Mouse (Mus musculus) embryonic stem cell, embryonic (primary cell): ENCODE results near the gene Cblc.

Experiments used
- CTCF ChIA-PET, 4 experiments: fragments of 300-600 bp in 2 of 4; fragments of 350-600 bp in 2 of 4; sonication (Branson Sonifier 250); formaldehyde crosslinking; loops; one replicate each; lab custom pipeline; 2022; ENCODE audit warnings: inconsistent platforms in 2 of 4; lab: Charles Lee
- POLR2A ChIA-PET, 4 experiments: fragments of 300-600 bp in 2 of 4; fragments of 350-600 bp in 2 of 4; sonication (Branson Sonifier 250); formaldehyde crosslinking; loops; one replicate each; lab custom pipeline; 2022; ENCODE audit warnings: antibody characterized with exemption in 4 of 4, inconsistent platforms in 1 of 4; lab: Charles Lee

Gene Cblc

DNA sequence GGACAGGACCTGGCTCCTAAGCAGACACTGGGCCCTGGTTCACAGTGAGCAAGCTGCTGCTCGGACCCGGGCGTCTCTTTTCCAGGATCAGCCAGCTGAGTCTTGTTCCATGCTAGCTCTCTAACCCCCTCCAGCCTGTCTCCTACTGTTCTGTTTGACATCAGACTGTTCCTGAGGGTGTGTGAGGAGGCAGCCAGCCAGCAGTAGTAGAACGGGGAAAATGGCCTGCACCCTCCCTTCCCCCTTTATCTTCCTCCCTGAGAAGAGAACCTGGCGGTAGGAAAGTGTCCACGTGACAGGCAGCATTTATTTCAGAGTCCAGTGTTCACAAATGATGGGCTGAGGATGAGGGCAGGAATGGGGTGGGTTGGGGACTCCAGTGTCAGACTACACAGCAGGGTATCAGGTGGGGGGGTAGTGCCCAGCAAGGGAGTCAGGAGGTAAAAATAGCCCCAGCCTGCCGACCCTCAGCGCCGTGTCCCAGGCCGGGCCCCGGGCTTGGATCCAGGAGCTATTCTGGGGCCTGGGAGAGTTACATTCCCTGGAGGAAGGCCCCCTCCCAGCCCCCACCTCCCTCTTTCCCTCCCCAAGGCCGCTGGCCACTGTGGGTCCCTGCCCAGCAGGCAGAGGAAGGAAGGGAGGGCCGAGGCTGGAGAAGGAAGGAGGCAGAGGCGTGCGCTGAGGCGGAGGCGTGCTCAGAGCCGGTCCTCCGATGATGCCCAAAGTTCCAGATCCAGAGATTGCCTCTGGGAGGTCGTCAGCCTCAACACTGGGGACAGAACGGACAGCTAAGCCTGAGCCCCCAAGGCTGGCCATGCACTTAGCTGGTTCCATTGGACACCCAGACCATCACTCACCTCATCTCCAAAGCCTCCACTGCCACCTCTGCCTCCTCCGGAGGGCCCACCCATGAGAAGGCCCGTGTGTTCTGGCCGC is 40.5 kb downstream of the Cblc start:
- CTCF ChIA-PET = interaction anchor here in 3 of 4 experiments (0.6 to 4.4 kb wide), 16 partner anchors 9 to 137 kb away, joined by 3 to 30 read pairs (median 4); partner anchors contain the start of gene Cblc (in 1 of the 3)
- POLR2A ChIA-PET = interaction anchor here in 2 of 4 experiments (0.8 to 7.0 kb wide), 13 partner anchors 8 to 87 kb away, joined by 3 to 63 read pairs (median 5); partner anchors contain the start of genes Bcam (in 2 of the 2) and Tomm40 (in 1 of the 2)

- CTCF ChIA-PET = interaction anchor here (0.7 to 4.4 kb wide), 20 partner anchors 8 to 136 kb away, joined by 3 to 30 read pairs (median 4); partner anchors contain the start of gene Cblc (in 1 of the 4)
- POLR2A ChIA-PET = interaction anchor here (1.0 to 7.0 kb wide), 11 partner anchors 9 to 40 kb away, joined by 4 to 63 read pairs (median 5); partner anchors contain the start of genes Bcam (in 3 of the 4) and Tomm40 (in 1 of the 4)
Measured at GRCm38 (mm10) chr7:19755008-19755407, 41.6 kb downstream of the Cblc start.

DNA sequence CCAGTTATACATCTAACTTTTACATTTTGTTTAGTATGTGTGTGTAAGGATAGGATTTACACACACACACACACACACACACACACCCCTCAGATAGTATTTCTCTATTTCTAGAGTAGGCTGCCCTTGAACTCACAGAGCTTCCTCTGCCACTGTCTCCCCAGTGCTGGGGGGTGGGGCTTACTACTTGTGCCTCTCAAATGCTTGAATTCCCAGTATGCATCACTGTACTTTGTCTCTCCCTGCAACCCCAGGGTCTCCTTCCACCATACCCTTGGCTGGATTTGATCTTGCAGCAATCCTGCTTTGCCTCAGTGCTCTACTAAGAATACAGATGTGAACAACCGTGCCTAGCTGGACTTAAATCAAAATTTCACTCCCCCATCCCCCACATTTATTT is 42.5 kb downstream of the Cblc start:
- ChIA-PET POLR2A (interaction anchor here (0.6 to 7.0 kb wide), 26 partner anchors 9 to 206 kb away, joined by 3 to 63 read pairs (median 4); partner anchors contain the start of genes Bcam (in 3 of the 4), Tomm40 (in 3 of the 4) and Cblc (in 1 of the 4)), CTCF (interaction anchor here (0.6 to 4.4 kb wide), 34 partner anchors 9 to 202 kb away, joined by 3 to 30 read pairs (median 4); partner anchors contain the start of genes Bcam (in 1 of the 4), Cblc (in 1 of the 4) and Tomm40 (in 1 of the 4))

DNA sequence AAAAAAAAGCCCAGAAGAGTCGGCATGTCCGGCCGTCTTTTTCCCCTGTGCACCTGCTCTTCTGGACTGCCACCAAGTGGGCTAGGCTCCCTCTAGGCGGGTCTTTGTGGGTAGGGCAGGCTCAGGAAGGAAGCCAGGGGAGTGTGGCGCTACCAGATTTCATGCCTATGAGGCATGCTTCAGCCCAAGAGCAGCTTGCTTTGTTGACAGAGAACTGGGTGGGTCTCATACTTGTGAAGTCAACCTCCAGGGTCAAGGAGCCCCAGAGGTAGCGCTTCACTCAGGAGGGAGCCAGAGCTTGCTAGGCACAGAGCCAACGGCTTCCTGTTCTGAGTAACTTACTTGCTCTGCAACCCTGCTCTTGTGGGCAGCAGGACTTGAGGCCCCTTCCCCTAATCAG is 43.0 kb downstream of the Cblc start:
- ChIA-PET CTCF (interaction anchor here (0.6 to 4.4 kb wide), 34 partner anchors 10 to 203 kb away, joined by 3 to 30 read pairs (median 5); partner anchors contain the start of genes Bcam (in 1 of the 4), Cblc (in 1 of the 4) and Tomm40 (in 1 of the 4)), POLR2A (interaction anchor here (0.6 to 7.0 kb wide), 27 partner anchors 8 to 206 kb away, joined by 3 to 63 read pairs (median 4); partner anchors contain the start of genes Bcam (in 3 of the 4), Tomm40 (in 2 of the 4) and Cblc (in 1 of the 4))

GRCm38 (mm10) chr7:19752652-19753051 is 44.0 kb downstream of the Cblc start:
- ChIA-PET CTCF (interaction anchor here in 3 of 4 experiments (0.8 to 4.4 kb wide), 15 partner anchors 11 to 119 kb away, joined by 3 to 30 read pairs (median 7); partner anchors contain the start of genes Cblc (in 1 of the 3) and Tomm40 (in 1 of the 3)), POLR2A (interaction anchor here in 3 of 4 experiments (0.6 to 7.0 kb wide), 14 partner anchors 10 to 62 kb away, joined by 3 to 63 read pairs (median 6); partner anchors contain the start of genes Bcam (in 2 of the 3) and Cblc (in 1 of the 3))

GRCm38 (mm10) chr7:19751070-19751383 is 45.6 kb downstream of the Cblc start:
- ChIA-PET CTCF (interaction anchor here (0.6 to 4.3 kb wide), 23 partner anchors 10 to 251 kb away, joined by 3 to 41 read pairs (median 5); partner anchors contain the start of genes Bcam (in 1 of the 4) and Tomm40 (in 1 of the 4)), POLR2A (interaction anchor here in 3 of 4 experiments (0.7 to 7.0 kb wide), 15 partner anchors 9 to 120 kb away, joined by 3 to 63 read pairs (median 5); partner anchors contain the start of genes Bcam (in 2 of the 3) and Clptm1 (in 1 of the 3))

- POLR2A ChIA-PET = interaction anchor here in 3 of 4 experiments (0.6 to 7.0 kb wide), 27 partner anchors 9 to 547 kb away, joined by 3 to 63 read pairs (median 4); partner anchors contain the start of genes Bcam (in 2 of the 3) and Apoe (in 1 of the 3)
- CTCF ChIA-PET = interaction anchor here (0.5 to 4.3 kb wide), 44 partner anchors 9 to 846 kb away, joined by 3 to 41 read pairs (median 4); partner anchors contain the start of genes Bcam (in 1 of the 4), Cblc (in 1 of the 4) and Tomm40 (in 1 of the 4)
Measured at GRCm38 (mm10) chr7:19750217-19751069, 46.2 kb downstream of the Cblc start, which contains the start of gene Nectin2. Gene Nectin2 (minus strand): TSS chr7:19750483.

DNA sequence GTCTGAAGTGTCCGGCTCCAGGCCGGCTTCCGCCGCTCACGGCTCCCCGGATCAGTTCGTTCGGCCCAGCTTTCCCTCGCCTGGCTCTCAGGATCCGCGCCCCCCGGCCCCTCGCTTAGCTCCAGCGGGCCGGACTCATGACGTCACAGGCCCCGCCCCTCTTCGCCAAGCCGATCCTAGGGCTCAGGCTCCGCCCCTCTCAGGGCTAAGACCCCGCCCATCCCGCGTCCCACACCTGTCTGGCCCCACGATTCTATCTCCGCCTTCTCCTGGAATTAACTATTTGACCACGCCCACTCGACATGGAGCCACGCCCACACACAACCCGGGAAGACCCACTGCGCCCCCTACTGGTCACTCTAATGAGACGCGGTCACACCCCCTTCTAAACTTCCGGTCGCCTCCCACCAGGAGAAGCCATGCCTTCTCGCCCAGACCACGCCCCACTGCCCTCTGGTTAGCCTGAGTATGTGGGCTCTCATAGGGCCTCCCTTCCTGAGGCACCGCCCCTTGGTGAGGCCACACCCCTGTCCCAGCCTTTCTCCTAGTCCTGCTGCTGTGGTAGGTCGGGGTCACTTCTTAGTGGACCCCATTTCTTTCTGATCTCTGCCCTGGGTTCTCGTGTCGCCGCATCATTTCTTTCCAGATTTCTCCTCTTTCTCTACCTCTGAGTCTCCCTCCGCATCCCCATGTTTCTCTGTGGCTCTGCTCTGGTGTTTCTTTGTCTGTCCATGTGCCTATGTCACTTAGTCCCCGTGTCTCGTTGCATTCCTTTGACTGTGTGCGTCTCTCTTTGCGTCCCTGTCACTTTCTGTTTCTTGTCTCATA is 47.0 kb downstream of the Cblc start:
- ChIA-PET CTCF (interaction anchor here (0.5 to 4.3 kb wide), 43 partner anchors 9 to 458 kb away, joined by 3 to 41 read pairs (median 4); partner anchors contain the start of genes Tomm40 (in 2 of the 4), Cblc (in 1 of the 4) and Exoc3l2 (in 1 of the 4)), POLR2A (interaction anchor here (0.5 to 2.6 kb wide), 42 partner anchors 8 to 323 kb away, joined by 3 to 29 read pairs (median 4); partner anchors contain the start of genes Apoe (in 3 of the 4), Bcam (in 2 of the 4), Clptm1 (in 1 of the 4) and Tomm40 (in 1 of the 4))

DNA sequence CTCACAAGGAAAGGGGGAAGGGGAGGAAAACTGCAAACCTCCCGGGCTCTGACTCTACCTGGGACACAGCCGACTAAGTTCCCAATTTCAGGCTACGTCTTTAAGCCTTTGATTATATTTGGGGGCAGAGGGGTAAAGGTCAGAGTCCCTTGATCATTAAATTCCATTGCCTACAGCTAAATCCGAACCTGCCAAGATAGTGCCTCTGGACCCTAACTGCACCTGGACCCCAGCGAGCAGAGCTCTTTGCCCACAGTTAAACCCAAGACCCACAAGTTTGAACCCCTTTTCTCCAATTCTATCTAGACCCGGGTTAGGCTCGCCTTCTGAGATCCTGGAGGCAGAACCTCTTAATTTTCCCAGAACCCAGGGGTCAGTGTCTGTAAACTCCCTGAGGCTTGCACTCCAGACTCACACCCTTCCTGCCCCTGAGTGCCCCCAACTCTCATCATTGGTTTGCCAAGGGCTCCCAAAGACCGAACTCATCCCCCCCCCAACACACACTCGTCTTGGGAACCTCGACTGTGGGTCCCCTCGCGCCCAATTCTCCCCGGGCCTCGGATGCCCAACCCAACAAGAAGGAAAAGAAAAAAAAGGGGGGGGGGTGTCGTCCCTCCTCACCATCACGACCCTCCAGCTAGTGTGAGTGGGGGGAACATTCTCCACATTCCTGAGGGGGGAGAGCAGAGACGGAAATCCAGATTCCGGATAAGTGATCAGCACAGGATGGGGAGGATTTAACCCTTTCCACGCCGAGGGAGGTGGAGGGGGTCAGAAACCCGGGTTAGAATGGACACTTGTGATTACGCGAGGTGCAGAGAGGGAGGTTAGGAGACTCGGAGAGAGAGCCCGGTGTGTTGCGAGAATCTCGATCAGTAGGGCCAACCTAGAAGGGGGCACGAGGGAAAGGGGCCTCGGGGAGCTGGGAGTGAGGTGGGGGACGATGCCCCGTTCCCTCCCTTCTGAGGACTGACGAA is 48.1 kb downstream of the Cblc start:
- POLR2A ChIA-PET = interaction anchor here in 3 of 4 experiments (0.6 to 2.6 kb wide), 40 partner anchors 8 to 162 kb away, joined by 3 to 29 read pairs (median 4); partner anchors contain the start of genes Apoe (in 2 of the 3), Bcam (in 2 of the 3), Apoc1 (in 1 of the 3) and Clptm1 (in 1 of the 3)

DNA sequence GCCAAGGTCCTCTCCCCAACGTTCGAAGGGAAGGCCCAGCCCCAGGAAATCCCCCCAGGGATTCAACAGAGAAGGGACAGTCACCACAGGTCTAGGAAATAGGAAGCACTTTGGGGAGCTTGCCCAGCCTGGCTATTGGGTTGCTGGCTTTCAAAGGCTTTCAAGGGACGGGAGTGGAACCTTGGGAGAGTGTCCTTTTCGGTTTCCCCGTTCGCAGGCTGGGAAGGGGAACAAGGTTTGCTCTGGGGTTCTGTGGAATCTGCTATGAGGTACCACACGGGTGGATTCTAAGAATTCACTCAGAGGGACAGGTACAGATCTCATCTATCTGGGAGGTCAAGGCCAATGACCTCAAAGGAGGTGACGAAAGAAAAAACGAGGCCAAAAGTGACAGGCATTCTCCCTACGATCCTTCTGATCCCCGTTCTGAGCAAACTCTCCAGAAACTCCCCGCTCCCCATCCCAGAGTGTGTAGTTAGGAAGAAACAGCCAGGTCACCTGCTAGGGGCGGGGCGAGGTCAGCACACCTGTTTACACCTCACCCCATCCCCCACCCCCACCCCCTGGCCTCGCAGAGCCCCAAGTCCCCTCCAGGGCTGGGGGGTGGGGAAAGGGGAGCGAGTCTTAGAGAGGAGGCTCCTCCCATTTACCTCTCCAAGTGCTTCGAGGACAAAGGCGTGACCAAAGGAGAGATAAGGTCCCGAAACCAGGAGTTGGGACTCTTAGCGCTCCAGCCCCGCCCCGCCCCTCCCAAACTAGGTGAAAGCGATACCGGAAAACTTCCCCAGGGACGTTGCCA is 49.0 kb downstream of the Cblc start:
- POLR2A ChIA-PET = interaction anchor here in 2 of 4 experiments (0.6 to 2.6 kb wide), 16 partner anchors 12 to 161 kb away, joined by 3 to 23 read pairs (median 5); partner anchors contain the start of genes Bcam (in 2 of the 2), Apoc1 (in 1 of the 2), Apoe (in 1 of the 2) and Clptm1 (in 1 of the 2)
- CTCF ChIA-PET = interaction anchor here in 3 of 4 experiments (0.7 to 2.1 kb wide), 3 partner anchors 53 to 154 kb away, joined by 3 to 17 read pairs (median 4); no protein-coding TSS in a partner anchor

More for the DNA sequence above, 48.1 kb downstream of the Cblc start:
- CTCF ChIA-PET = interaction anchor here (0.5 to 3.4 kb wide), 33 partner anchors 8 to 457 kb away, joined by 3 to 41 read pairs (median 4); partner anchors contain the start of genes Tomm40 (in 2 of the 4), Cblc (in 1 of the 4) and Exoc3l2 (in 1 of the 4)

DNA sequence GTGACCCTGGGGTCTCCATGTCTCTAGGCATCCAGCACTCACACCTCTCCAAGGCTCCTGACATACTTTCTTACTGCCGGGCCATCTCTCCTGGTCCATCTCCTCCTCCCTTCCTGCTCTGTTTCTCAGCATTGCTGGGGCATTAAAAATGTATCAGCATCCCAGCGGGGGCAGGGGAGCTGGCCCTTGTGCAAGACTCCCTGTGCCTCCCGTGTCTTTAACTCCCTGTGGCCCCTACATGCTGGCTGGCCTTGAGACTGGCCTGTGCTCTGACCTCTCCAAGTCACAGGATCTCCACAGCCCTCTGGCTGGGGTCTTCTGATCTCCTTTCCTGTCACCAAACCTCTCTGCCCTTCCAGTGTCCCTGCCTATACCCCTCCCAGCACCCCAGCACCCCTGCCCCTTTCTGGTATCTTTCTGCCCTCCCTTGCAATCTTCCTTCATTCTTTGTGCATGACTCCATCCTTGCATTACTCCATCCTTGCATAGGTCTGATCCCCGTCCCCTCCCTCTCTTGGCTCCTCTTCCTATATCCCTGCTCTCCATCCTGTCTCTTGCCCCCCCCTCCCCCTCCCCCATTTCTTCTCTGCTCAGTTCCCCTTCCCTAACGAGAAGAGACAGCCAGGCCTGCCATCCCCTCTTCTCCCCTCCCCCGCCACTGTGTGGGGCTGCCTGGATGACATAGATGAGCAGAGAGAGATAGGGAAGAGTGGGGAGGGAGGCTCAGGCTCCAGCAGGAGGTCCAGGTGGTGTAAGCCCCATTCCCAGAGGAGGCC is 50.0 kb downstream of the Cblc start:
- POLR2A ChIA-PET = interaction anchor here in 2 of 4 experiments (0.6 to 7.3 kb wide), 4 partner anchors 24 to 72 kb away, joined by 3 to 70 read pairs (median 5); partner anchors contain the start of genes Apoe (in 1 of the 2) and Bcam (in 1 of the 2)
- CTCF ChIA-PET = interaction anchor here in 1 of 4 experiments (0.8 kb wide), 1 partner anchor 223 kb away, joined by 4 read pairs; no protein-coding TSS in a partner anchor

DNA sequence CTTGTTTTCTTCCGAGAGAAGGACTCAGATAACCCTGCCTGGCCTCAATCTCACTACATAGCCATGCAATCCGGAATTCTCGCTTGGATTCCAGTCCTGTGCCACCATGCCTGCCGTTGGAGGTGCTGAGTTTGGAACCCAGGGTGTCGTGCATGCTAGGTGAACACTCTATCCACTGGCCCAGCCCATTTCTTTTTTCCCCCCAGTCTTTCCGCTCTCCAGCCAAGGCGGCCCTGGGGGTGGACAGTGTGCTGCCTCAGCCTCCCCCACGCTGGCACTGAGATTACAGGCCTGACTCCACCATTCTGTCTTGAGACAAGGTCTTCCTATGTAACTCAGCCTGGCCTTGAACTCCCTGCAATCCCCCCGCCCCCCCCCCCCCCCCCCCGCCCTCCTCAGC is 50.6 kb downstream of the Cblc start:
- ChIA-PET POLR2A (interaction anchor here in 2 of 4 experiments (1.4 to 7.3 kb wide), 3 partner anchors 14 to 78 kb away, joined by 5 to 70 read pairs (median 6); partner anchors contain the start of gene Apoe (in 1 of the 2)), CTCF (interaction anchor here in 1 of 4 experiments (0.8 kb wide), 1 partner anchor 223 kb away, joined by 4 read pairs; no protein-coding TSS in a partner anchor)
